Mouse (Mus musculus) myocyte (in vitro differentiated cells): Measurements from ENCODE around the gene Dazap1.

Experiments
- E2F4 ChIP-seq: IDR thresholded peaks from one replicate; pipeline ENCODE4 v1.6.1; 2011; ENCODE audit warnings: mild to moderate bottlenecking, control low read depth, moderate library complexity; ENCODE audit not compliant: insufficient read depth
- MAX ChIP-seq: IDR thresholded peaks from one replicate; pipeline ENCODE4 v1.6.1; 2011; ENCODE audit warnings: low read depth, mild to moderate bottlenecking, control low read depth
- MYOD1 ChIP-seq, 3 experiments: IDR thresholded peaks; one replicate each; pipeline ENCODE4 v1.6.1; 2011; ENCODE audit warnings: control low read depth in 2 of 3, low read depth in 2 of 3, mild to moderate bottlenecking in 2 of 3, moderate library complexity in 1 of 3; ENCODE audit not compliant: insufficient read length in 2 of 3, control insufficient read depth in 1 of 3
- MYOG ChIP-seq, 3 experiments: IDR thresholded peaks; one replicate each; pipeline ENCODE4 v1.6.1; 2011; ENCODE audit warnings: control low read depth in 2 of 3, low read depth in 2 of 3, mild to moderate bottlenecking in 2 of 3; ENCODE audit not compliant: insufficient read length in 2 of 3, control insufficient read depth in 1 of 3, insufficient read depth in 1 of 3
- POLR2A ChIP-seq: IDR thresholded peaks from one replicate; pipeline ENCODE4 v1.6.1; 2011; ENCODE audit warnings: low read depth, mild to moderate bottlenecking, control low read depth, moderate library complexity; ENCODE audit not compliant: insufficient read length
- TCF12 ChIP-seq: IDR thresholded peaks from one replicate; pipeline ENCODE4 v1.6.1; 2011; ENCODE audit warnings: mild to moderate bottlenecking, control low read depth; ENCODE audit not compliant: poor library complexity, insufficient read depth, severe bottlenecking
- USF1 ChIP-seq: IDR thresholded peaks from one replicate; pipeline ENCODE4 v1.6.1; 2011; ENCODE audit warnings: low read depth, mild to moderate bottlenecking, control low read depth, moderate library complexity

- TF ChIP-seq POLR2A, result no peak
- no peak for TF ChIP-seq MAX
- peak; percentile 51 for TF ChIP-seq TCF12
- TF ChIP-seq E2F4, result no peak
- TF ChIP-seq USF1, result no peak
- TF ChIP-seq MYOD1 (IDR thresholded peaks at IDR 0.05; ENCODE audit: control insufficient read depth in 1 of 3, insufficient read length in 2 of 3, low read depth in 2 of 3), result peak; percentile 94 to 98 (median 97)
- peak in 2 of 3 experiments; percentile 5 to 58 for TF ChIP-seq MYOG (IDR thresholded peaks at IDR 0.05; ENCODE audit: control insufficient read depth in 1 of 3, insufficient read depth in 1 of 3, insufficient read length in 2 of 3, low read depth in 2 of 3)
These were observed 33.2 kb upstream of the Dazap1 start for GRCm38 (mm10) chr10:80227877-80228775.
